21 mouse cellular contexts compared by ENCODE assay signal in genomic region chr2:167506546-167507260, GRCm38 (mm10). TPM values are rescaled to one million over a fixed set of nuclear protein-coding genes. Genes with fewer than 3 reads are reported as not detected.
DNase-seq lines count a peak whose midpoint lies in the region; ATAC-seq lines count a peak whose summit lies in the region.
"Had no signal": no experiment of that assay in that cellular context is flagged by ENCODE, and none has a peak within 500 bp of the region (broad histone marks: within the 10 kb centered on the region; RNA-seq: fewer than 3 reads in every experiment).

No protein-coding gene starts in this region.

- 96% methylated on average over 10 of the region's 10 CpGs for whole genome bisulfite sequencing in forebrain, embryonic 13.5 days
- 96% methylated on average over 10 of the region's 10 CpGs for WGBS in forebrain, embryonic 15.5 days
- 92% methylated on average over 10 of the region's 10 CpGs for WGBS in liver, embryonic 12.5 days (ENCODE audit: insufficient replicate concordance)
- 95% methylated on average over 10 of the region's 10 CpGs for WGBS in neural tube, embryonic 13.5 days
- WGBS in neural tube, embryonic 15.5 days = 97% methylated on average over 10 of the region's 10 CpGs

- H3K4me2 ChIP-seq in forebrain, embryonic 13.5 days = no peak overlapping the region
- no peak overlapping the region for H3K4me2 ChIP-seq in forebrain, embryonic 15.5 days (replicated peaks)
- H3K4me2 ChIP-seq in liver, embryonic 12.5 days = no peak overlapping the region
- no peak overlapping the region for H3K4me2 ChIP-seq in neural tube, embryonic 13.5 days
- H3K4me2 ChIP-seq in neural tube, embryonic 15.5 days = no peak overlapping the region
- H3K4me2 ChIP-seq: heart, embryonic 12.5 days; hindbrain, embryonic 15.5 days; intestine, embryonic 15.5 days had no signal

- no peaks in the 10 kb centered on the region for H3K27me3 ChIP-seq in forebrain, embryonic 13.5 days
- no peaks in the 10 kb centered on the region for H3K27me3 ChIP-seq in forebrain, embryonic 15.5 days
- no peaks in the 10 kb centered on the region for H3K27me3 ChIP-seq in liver, embryonic 12.5 days (replicated peaks)
- H3K27me3 ChIP-seq in neural tube, embryonic 13.5 days = no peaks in the 10 kb centered on the region
- no peaks in the 10 kb centered on the region for H3K27me3 ChIP-seq in neural tube, embryonic 15.5 days (replicated peaks)
- H3K27me3 ChIP-seq: heart, embryonic 12.5 days; hindbrain, embryonic 15.5 days; intestine, embryonic 15.5 days had no signal

- no peaks in the 10 kb centered on the region for H3K9me3 ChIP-seq in forebrain, embryonic 13.5 days (replicated peaks)
- H3K9me3 ChIP-seq in forebrain, embryonic 15.5 days = no peaks in the 10 kb centered on the region
- no peaks in the 10 kb centered on the region for H3K9me3 ChIP-seq in liver, embryonic 12.5 days (replicated peaks)
- no peaks in the 10 kb centered on the region for H3K9me3 ChIP-seq in neural tube, embryonic 13.5 days
- H3K9me3 ChIP-seq in neural tube, embryonic 15.5 days (replicated peaks) = no peaks in the 10 kb centered on the region
- H3K9me3 ChIP-seq: heart, embryonic 12.5 days; hindbrain, embryonic 15.5 days; intestine, embryonic 15.5 days; limb, embryonic 10.5 days had no signal

- DNase-seq in cerebellum, adult 11 months = peak; percentile 10
- no peak for DNase-seq in cerebellum, postnatal 4 days (ENCODE audit: low spot score in 2 of 2)
- no peak for DNase-seq in liver
- DNase-seq: adrenal gland, postnatal 14 days; heart, postnatal 14 days; kidney, adult 8-10 months; kidney, postnatal 10 days; lung, adult 2 months; lung, postnatal 36 days; retina, postnatal 1 day; right cerebral cortex, postnatal 25 days; spleen, adult 18-20 months had no signal

- no peak overlapping the region for H3K27ac ChIP-seq in forebrain, embryonic 13.5 days
- H3K27ac ChIP-seq in forebrain, embryonic 15.5 days (replicated peaks) = no peak overlapping the region
- no peak overlapping the region for H3K27ac ChIP-seq in liver, embryonic 12.5 days
- H3K27ac ChIP-seq in neural tube, embryonic 13.5 days (replicated peaks) = no peak overlapping the region
- no peak overlapping the region for H3K27ac ChIP-seq in neural tube, embryonic 15.5 days (replicated peaks)
- H3K27ac ChIP-seq: hindbrain, embryonic 15.5 days; intestine, embryonic 15.5 days; limb, embryonic 10.5 days had no signal

- peak overlapping the region; percentile 18; the same call in 1 of the 2 replicates for H3K9ac ChIP-seq in forebrain, embryonic 13.5 days
- no peak overlapping the region for H3K9ac ChIP-seq in forebrain, embryonic 15.5 days (replicated peaks)
- 0 out of 2 replicates have a peak overlapping the region, but pooled peaks have one; percentile 9 for H3K9ac ChIP-seq in liver, embryonic 12.5 days
- H3K9ac ChIP-seq in neural tube, embryonic 13.5 days = 0 out of 2 replicates have a peak overlapping the region, but pooled peaks have one; percentile 44
- no peak overlapping the region for H3K9ac ChIP-seq in neural tube, embryonic 15.5 days (replicated peaks)
- H3K9ac ChIP-seq: heart, embryonic 12.5 days; hindbrain, embryonic 15.5 days; intestine, embryonic 15.5 days had no signal

- peaks cover 56% of the 10 kb centered on the region for H3K36me3 ChIP-seq in forebrain, embryonic 13.5 days (ENCODE audit: poor library complexity, severe bottlenecking)
- peaks cover 42% of the 10 kb centered on the region for H3K36me3 ChIP-seq in forebrain, embryonic 15.5 days
- H3K36me3 ChIP-seq in liver, embryonic 12.5 days = peaks cover 60% of the 10 kb centered on the region
- peaks cover 54% of the 10 kb centered on the region for H3K36me3 ChIP-seq in neural tube, embryonic 13.5 days
- H3K36me3 ChIP-seq in neural tube, embryonic 15.5 days = peaks cover 43% of the 10 kb centered on the region

- ATAC-seq in forebrain, embryonic 13.5 days = no peak
- ATAC-seq in forebrain, embryonic 15.5 days (replicated peaks) = no peak
- ATAC-seq in liver, embryonic 12.5 days = no peak
- no peak for ATAC-seq in neural tube, embryonic 13.5 days (ENCODE audit: low read depth)
- ATAC-seq in neural tube, embryonic 15.5 days (ENCODE audit: low FRiP score) = no peak
- ATAC-seq: intestine, embryonic 15.5 days had no signal

- no peak overlapping the region for H3K4me3 ChIP-seq in forebrain, embryonic 13.5 days
- no peak overlapping the region for H3K4me3 ChIP-seq in forebrain, embryonic 15.5 days
- no peak overlapping the region for H3K4me3 ChIP-seq in liver, embryonic 12.5 days
- H3K4me3 ChIP-seq in neural tube, embryonic 13.5 days = no peak overlapping the region
- H3K4me3 ChIP-seq in neural tube, embryonic 15.5 days (replicated peaks) = no peak overlapping the region
- H3K4me3 ChIP-seq: heart, embryonic 12.5 days; hindbrain, embryonic 15.5 days; intestine, embryonic 15.5 days; limb, embryonic 10.5 days had no signal

- H3K4me1 ChIP-seq in forebrain, embryonic 13.5 days = peaks cover 32% of the 10 kb centered on the region
- H3K4me1 ChIP-seq in forebrain, embryonic 15.5 days = peaks cover 43% of the 10 kb centered on the region
- peaks cover 74% of the 10 kb centered on the region for H3K4me1 ChIP-seq in liver, embryonic 12.5 days
- peaks cover 40% of the 10 kb centered on the region for H3K4me1 ChIP-seq in neural tube, embryonic 13.5 days (replicated peaks)
- H3K4me1 ChIP-seq in neural tube, embryonic 15.5 days = peaks cover 42% of the 10 kb centered on the region

RNA-seq across cellular contexts. Expression of gene Spata2, which starts 14.0 kb away (rescaled TPM):
- polyA plus RNA-seq in forebrain, embryonic 13.5 days (2015; fragmentation: Nextera tagmentation; extraction: Ambion mirVana) = 21.3 and 24.4 TPM in 2 replicates
- polyA plus RNA-seq in forebrain, embryonic 15.5 days (2015; fragmentation: Nextera tagmentation; extraction: Ambion mirVana) = 32.1 and 32.6 TPM in 2 replicates
- 11.0 TPM in 2 replicates for polyA plus RNA-seq in liver, embryonic 12.5 days (2016; fragmentation: Nextera tagmentation; extraction: Ambion mirVana)
- polyA plus RNA-seq in neural tube, embryonic 13.5 days (2015; fragmentation: Nextera tagmentation; extraction: Ambion mirVana) = 24.1 and 26.9 TPM in 2 replicates
- 27.0 and 28.6 TPM in 2 replicates for polyA plus RNA-seq in neural tube, embryonic 15.5 days (2015; fragmentation: Nextera tagmentation; extraction: Ambion mirVana)

RNA-seq across cellular contexts. Expression of gene Rnf114, which starts 14.3 kb away (rescaled TPM):
- 134 and 147 TPM in 2 replicates for polyA plus RNA-seq in forebrain, embryonic 13.5 days (2015; fragmentation: Nextera tagmentation; extraction: Ambion mirVana)
- polyA plus RNA-seq in forebrain, embryonic 15.5 days (2015; fragmentation: Nextera tagmentation; extraction: Ambion mirVana) = 132 TPM in 2 replicates
- polyA plus RNA-seq in liver, embryonic 12.5 days (2016; fragmentation: Nextera tagmentation; extraction: Ambion mirVana) = 37.6 and 37.9 TPM in 2 replicates
- polyA plus RNA-seq in neural tube, embryonic 13.5 days (2015; fragmentation: Nextera tagmentation; extraction: Ambion mirVana) = 128 TPM in 2 replicates
- 98.4 and 106 TPM in 2 replicates for polyA plus RNA-seq in neural tube, embryonic 15.5 days (2015; fragmentation: Nextera tagmentation; extraction: Ambion mirVana)

RNA-seq across cellular contexts. Expression of gene Snai1, which starts 31.3 kb away (rescaled TPM):
- 1.9 and 2.7 TPM in 2 replicates for polyA plus RNA-seq in forebrain, embryonic 13.5 days (2015; fragmentation: Nextera tagmentation; extraction: Ambion mirVana)
- polyA plus RNA-seq in forebrain, embryonic 15.5 days (2015; fragmentation: Nextera tagmentation; extraction: Ambion mirVana) = 2.1 and 2.7 TPM in 2 replicates
- 4.9 and 5.0 TPM in 2 replicates for polyA plus RNA-seq in liver, embryonic 12.5 days (2016; fragmentation: Nextera tagmentation; extraction: Ambion mirVana)
- polyA plus RNA-seq in neural tube, embryonic 13.5 days (2015; fragmentation: Nextera tagmentation; extraction: Ambion mirVana) = 9.8 and 13.0 TPM in 2 replicates
- 6.3 and 8.6 TPM in 2 replicates for polyA plus RNA-seq in neural tube, embryonic 15.5 days (2015; fragmentation: Nextera tagmentation; extraction: Ambion mirVana)

Comparison
In these comparisons a context has a peak if more than half of its experiments do, and no peak if none do; other contexts are left out.
1. H3K9ac ChIP-seq: peak in forebrain, embryonic 13.5 days (single experiment), liver, embryonic 12.5 days (single experiment) and neural tube, embryonic 13.5 days (single experiment); none in forebrain, embryonic 15.5 days (single experiment) and neural tube, embryonic 15.5 days (single experiment).